Mouse (Mus musculus) heart, postnatal 0 days (tissue): Measurements from ENCODE around the gene Stk10. TPM values are rescaled to one million over a fixed set of nuclear protein-coding genes. Genes with fewer than 3 reads are reported as not detected.

Experiments
- ATAC-seq: fragments of 200-750 bp; cut with Nextera tagmentation; 2 replicates; pipeline ENCODE4 v1.8.0; 2017; ENCODE audit warnings: low read depth, moderate number of reproducible peaks, moderate library complexity; ENCODE audit not compliant: insufficient read depth
- DNase-seq: peaks from one replicate; pipeline ENCODE4 v3.0.0-alpha.2; 2016; ENCODE audit warnings: low spot score
- H3K27ac ChIP-seq: fragments of 300-500 bp; sonication (generic); 2 replicates; pipeline ENCODE4 v1.5.1; 2014; ENCODE audit warnings: low read depth, mild to moderate bottlenecking
- H3K27me3 ChIP-seq: fragments of 300-500 bp; sonication (generic); 2 replicates; pipeline ENCODE4 v1.6.1; 2014; ENCODE audit warnings: low read length, mixed read lengths; ENCODE audit not compliant: control insufficient read depth, insufficient read depth
- H3K36me3 ChIP-seq: fragments of 300-500 bp; sonication (generic); replicated peaks from 2 replicates; pipeline ENCODE4 v1.6.1; 2014; ENCODE audit warnings: low read length, mixed read lengths; ENCODE audit not compliant: control insufficient read depth, insufficient read depth
- H3K4me1 ChIP-seq: fragments of 300-500 bp; sonication (generic); 2 replicates; pipeline ENCODE4 v1.6.1; 2014; ENCODE audit warnings: antibody characterized with exemption; ENCODE audit not compliant: control insufficient read depth, insufficient read depth
- H3K4me2 ChIP-seq: fragments of 300-500 bp; sonication (generic); 2 replicates; pipeline ENCODE4 v1.6.1; 2014; ENCODE audit warnings: low read depth, mild to moderate bottlenecking, low read length, moderate library complexity
- H3K4me3 ChIP-seq: fragments of 300-500 bp; sonication (generic); 2 replicates; pipeline ENCODE4 v1.5.1; 2014; ENCODE audit warnings: low read depth, low read length
- H3K9ac ChIP-seq: fragments of 300-500 bp; sonication (generic); replicated peaks from 2 replicates; pipeline ENCODE4 v1.6.1; 2014; ENCODE audit warnings: low read depth, low read length, mixed read lengths
- H3K9me3 ChIP-seq: fragments of 300-500 bp; sonication (generic); replicated peaks from 2 replicates; pipeline ENCODE4 v1.6.1; 2016; ENCODE audit warnings: low read length; ENCODE audit not compliant: control insufficient read depth
- CTCF ChIP-seq: IDR thresholded peaks from 2 replicates; pipeline ENCODE4 v1.5.1; 2016; ENCODE audit warnings: antibody characterized with exemption, control low read depth, low read depth
- EP300 ChIP-seq: IDR thresholded peaks from 2 replicates; pipeline ENCODE4 v1.6.1; 2016; ENCODE audit warnings: antibody characterized with exemption, low read depth
- WGBS: fragments of 180-500 bp; shearing (Covaris S2); extraction: QIAGEN DNeasy Blood & Tissue Kit; methylation state at CpG from one replicate; pipeline ENCODE4 v1.1.7; 2014; 5-methylcytosine and 5-hydroxymethylcytosine counted together
- polyA plus RNA-seq: library from polyadenylated mRNA; unstranded; fragments of >200 nt; fragmentation: Nextera tagmentation; extraction: Ambion mirVana; gene quantifications from 2 replicates; pipeline ENCODE4 v1.2.1, GENCODE M21; 2015
- total RNA-seq: library from RNA; depleted of rRNA; stranded (reverse); fragments of >200 nt; gene quantifications from 2 replicates; pipeline ENCODE4 v1.2.3, GENCODE M21; 2014; ENCODE audit warnings: low replicate concordance

Gene Stk10
- total and polyA plus RNA-seq, 2 experiments from 2014 or later, result 1.6 to 4.3 TPM

DNA sequence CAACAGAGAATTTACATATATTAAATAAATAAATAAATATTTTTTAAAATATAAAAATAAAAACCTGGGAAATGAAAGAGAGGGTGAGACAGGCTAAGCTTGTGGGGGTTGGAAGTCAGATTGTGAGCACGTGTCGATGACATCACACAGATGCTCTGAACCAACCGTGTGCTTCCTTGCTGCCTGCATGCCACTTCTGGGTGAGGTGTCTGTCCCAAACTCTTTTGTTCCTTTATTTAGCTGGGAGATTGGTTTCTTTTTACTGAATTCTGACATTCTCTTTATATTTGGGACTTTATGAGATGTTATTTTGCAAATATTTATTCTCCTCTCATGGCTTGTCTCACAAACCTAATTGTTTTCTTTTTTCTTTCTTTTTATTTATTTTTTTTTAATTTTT lies 72.8 kb downstream of the Stk10 start:
- Histone ChIP-seq H3K27me3 (no peaks in the 10 kb centered on the region), H3K4me3 (no peak overlapping the region), H3K9ac (no peak overlapping the region), H3K9me3 (no peaks in the 10 kb centered on the region), H3K27ac (no peak overlapping the region), H3K36me3 (no peaks in the 10 kb centered on the region; the same call in 1 of the 2 replicates), H3K4me2 (no peak overlapping the region), H3K4me1 (peaks cover 20% of the 10 kb centered on the region; the same call in 1 of the 2 replicates)
- 65% methylated on average over 3 of the region's 3 CpGs for WGBS
- TF ChIP-seq CTCF, result no peak
- TF ChIP-seq EP300, result no peak
- no peak for DNase-seq
- ATAC-seq, result no peak

DNA sequence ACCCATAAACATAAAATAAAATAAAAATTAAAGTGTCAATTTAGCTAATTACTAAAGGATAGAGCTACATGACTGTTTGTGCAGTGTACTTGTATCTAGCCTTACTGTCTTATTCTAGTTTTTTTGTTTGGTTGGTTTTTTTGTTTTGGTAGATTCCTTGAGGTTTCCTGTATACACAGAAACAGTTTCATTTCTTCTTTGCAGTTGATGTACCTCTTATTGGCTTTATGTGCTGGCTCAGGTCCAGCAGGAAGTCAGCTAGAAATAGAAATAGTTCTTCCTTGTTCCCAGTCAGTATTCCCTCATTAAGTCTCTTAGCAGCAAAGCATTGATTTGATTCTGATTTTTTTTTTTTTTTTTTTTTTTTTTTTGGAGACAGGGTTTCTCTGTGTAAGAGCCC lies 74.2 kb downstream of the Stk10 start:
- Histone ChIP-seq H3K27me3 (no peaks in the 10 kb centered on the region), H3K4me3 (no peak overlapping the region), H3K27ac (no peak overlapping the region), H3K4me1 (peaks cover 16% of the 10 kb centered on the region; the same call in 1 of the 2 replicates), H3K9me3 (no peaks in the 10 kb centered on the region), H3K4me2 (no peak overlapping the region), H3K9ac (no peak overlapping the region), H3K36me3 (no peaks in the 10 kb centered on the region; the same call in 1 of the 2 replicates)
- ATAC-seq (no peak), DNase-seq (no peak)
- TF ChIP-seq CTCF (no peak), EP300 (no peak)

DNA sequence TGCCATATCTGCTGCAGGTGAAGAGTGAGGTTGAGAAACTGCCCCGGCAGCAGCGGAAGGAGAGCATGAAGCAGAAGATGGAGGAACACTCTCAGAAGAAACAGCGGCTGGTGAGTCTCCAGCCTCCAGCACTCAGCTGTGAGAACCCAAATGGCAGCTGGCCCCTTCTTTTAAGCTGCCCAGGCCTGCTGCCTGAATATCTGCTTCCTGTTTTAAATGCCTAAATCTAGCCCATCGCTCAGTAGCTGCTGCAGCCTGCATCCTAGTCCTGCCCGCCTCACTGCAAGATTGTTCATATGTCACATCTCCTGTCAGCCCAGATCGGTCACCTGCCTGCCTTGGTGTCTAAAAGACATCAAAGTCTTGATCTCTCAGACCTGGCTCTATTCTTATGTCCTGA lies 77.5 kb downstream of the Stk10 start:
- H3K4me2 ChIP-seq, result no peak overlapping the region
- no peak overlapping the region for H3K9ac ChIP-seq
- H3K27me3 ChIP-seq, result no peaks in the 10 kb centered on the region
- no peak overlapping the region for H3K27ac ChIP-seq
- TF ChIP-seq CTCF (no peak), EP300 (no peak)
- H3K9me3 ChIP-seq, result no peaks in the 10 kb centered on the region
- H3K4me1 ChIP-seq, result peaks cover under 1% of the 10 kb centered on the region; the same call in 1 of the 2 replicates
- ATAC-seq (no peak), DNase-seq (no peak)
- H3K36me3 ChIP-seq, result no peaks in the 10 kb centered on the region; the same call in none of the 2 replicates
- WGBS, result 77% methylated on average over 6 of the region's 6 CpGs
- H3K4me3 ChIP-seq, result no peak overlapping the region

DNA sequence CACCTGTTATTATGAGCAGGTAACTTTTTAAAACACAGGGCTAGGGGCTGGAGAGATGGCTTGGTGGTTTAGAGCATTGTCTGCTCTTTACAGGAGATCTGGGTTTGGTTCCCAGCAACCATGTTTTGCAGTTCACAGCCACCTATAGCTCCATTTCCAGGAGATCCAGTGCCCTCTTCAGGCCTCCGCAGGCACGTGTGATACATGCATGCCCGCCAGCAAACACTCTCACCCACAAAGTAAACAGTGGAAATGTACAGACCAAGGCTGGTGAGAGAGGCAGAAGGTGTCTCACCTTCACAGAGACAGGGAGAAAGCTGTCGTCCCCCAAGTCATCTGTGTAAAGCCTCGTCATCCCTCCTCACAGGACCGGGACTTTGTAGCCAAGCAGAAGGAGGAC lies 79.2 kb downstream of the Stk10 start:
- no peak overlapping the region for H3K4me3 ChIP-seq
- no peak overlapping the region for H3K27ac ChIP-seq
- TF ChIP-seq EP300, result no peak
- no peak for TF ChIP-seq CTCF
- 81% methylated on average over 6 of the region's 6 CpGs for WGBS
- H3K27me3 ChIP-seq, result no peaks in the 10 kb centered on the region
- peaks cover 4% of the 10 kb centered on the region for H3K36me3 ChIP-seq
- no peak overlapping the region for H3K4me2 ChIP-seq
- ATAC-seq (no peak), DNase-seq (no peak)
- no peak overlapping the region for H3K9ac ChIP-seq
- no peaks in the 10 kb centered on the region for H3K4me1 ChIP-seq
- H3K9me3 ChIP-seq, result no peaks in the 10 kb centered on the region

DNA sequence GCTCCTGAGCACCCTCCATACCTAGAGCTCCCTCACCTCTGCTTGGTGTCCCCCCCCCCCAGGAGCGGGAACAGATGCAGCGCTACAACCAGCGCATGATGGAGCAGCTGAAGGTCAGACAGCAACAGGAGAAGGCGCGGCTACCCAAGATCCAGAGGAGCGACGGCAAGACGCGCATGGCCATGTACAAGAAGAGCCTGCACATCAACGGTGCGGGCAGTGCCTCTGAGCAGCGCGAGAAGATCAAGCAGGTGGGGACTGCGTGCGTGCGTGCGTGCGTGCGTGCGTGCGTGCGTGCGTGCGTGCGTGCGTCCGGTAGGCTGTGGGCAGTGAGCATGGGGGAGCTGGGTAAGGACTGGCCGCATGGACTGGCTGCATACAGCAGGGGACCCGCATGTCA lies 81.4 kb downstream of the Stk10 start:
- no peak overlapping the region for H3K4me2 ChIP-seq
- no peak for TF ChIP-seq CTCF
- no peak for TF ChIP-seq EP300
- no peak for DNase-seq
- 96% methylated on average over 29 of the region's 29 CpGs for WGBS
- no peaks in the 10 kb centered on the region for H3K9me3 ChIP-seq
- no peak overlapping the region for H3K9ac ChIP-seq
- no peak for ATAC-seq
- no peak overlapping the region for H3K27ac ChIP-seq
- H3K36me3 ChIP-seq, result peaks cover 4% of the 10 kb centered on the region
- no peak overlapping the region for H3K4me3 ChIP-seq
- peaks cover 7% of the 10 kb centered on the region for H3K4me1 ChIP-seq
- no peaks in the 10 kb centered on the region for H3K27me3 ChIP-seq

DNA sequence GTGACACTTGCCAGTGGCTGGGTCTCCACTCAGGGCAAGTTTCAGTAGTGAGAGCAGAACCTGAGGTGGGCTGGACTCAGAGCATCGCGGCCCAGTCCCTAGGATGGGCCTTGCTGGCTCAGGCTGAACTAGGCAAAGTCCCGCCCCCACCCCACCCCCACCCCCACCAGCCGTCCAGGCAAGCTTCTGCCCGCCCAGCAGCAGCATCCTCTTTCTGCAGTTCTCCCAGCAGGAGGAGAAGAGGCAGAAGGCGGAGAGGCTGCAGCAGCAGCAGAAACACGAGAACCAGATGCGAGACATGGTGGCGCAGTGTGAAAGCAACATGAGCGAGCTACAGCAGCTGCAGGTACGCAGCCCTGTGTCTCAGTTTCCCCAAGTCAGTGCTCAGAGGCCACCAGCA lies 82.5 kb downstream of the Stk10 start:
- ATAC-seq (no peak), DNase-seq (no peak)
- 33% methylated on average over 11 of the region's 11 CpGs for WGBS
- Histone ChIP-seq H3K27ac (no peak overlapping the region), H3K4me2 (no peak overlapping the region), H3K9ac (no peak overlapping the region), H3K27me3 (no peaks in the 10 kb centered on the region), H3K4me1 (peaks cover 14% of the 10 kb centered on the region), H3K4me3 (no peak overlapping the region), H3K9me3 (no peaks in the 10 kb centered on the region), H3K36me3 (peaks cover 7% of the 10 kb centered on the region; the same call in 1 of the 2 replicates)
- TF ChIP-seq CTCF (no peak), EP300 (no peak)
